Mouse (Mus musculus) MN1 (cell line): Measurements from ENCODE around the gene Abcb1b.
"Not testable (repeated sequence)": the region's sequence is repeated elsewhere in the genome, so short reads cannot be mapped to it uniquely, and the experiment has no call there.

Source experiments
- DNase-seq: peaks from one replicate; pipeline ENCODE4 v3.0.0-alpha.2; 2016; ENCODE audit warnings: low spot score

Gene Abcb1b

GRCm38 (mm10) chr5:8797987-8798751 is at the start of gene Abcb1b:
Abcb1b (plus strand) TSS chr5:8798147.
- peak; percentile 85 for DNase-seq

GRCm38 (mm10) chr5:8772866-8773265 is 25.1 kb upstream of the Abcb1b start:
- no peak for DNase-seq

DNA sequence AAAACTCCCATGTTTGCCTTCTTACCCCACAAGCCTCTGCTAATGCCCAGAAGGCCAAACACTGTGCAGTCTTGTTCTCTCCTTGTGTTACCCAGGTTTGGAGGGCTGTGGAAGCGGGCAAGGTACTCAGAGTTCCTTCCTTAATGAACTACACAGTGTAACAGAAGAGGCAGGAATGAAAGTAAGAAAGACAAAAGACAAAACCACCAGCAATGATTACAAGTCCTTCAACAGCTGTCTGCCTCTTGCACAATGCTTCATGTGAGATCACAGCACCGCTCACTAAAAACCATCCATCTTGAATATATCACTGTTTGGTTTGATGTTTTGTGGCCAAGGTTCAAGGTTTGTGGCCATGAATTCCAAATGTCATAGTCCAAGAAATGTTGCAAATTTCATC is 19.6 kb upstream of the Abcb1b start:
- DNase-seq = no peak

DNA sequence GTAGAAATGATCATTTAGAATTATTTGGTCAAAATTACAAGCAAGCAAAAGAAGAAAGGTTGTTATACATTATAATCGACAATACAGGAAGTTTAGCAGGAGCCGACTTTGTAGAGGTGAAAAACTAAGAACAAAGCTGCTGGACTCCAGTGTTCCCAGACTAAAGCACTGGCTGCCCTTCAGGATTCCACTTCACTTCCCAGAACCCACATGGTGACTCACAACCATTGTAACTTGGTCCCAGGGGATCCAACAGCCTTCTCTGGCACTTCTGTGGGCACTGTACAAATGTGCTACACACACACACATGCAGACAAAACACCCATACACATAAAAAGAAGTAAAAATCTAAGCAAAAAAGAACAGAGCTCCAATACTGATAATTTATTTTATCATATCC is 19.2 kb upstream of the Abcb1b start:
- no peak for DNase-seq

DNA sequence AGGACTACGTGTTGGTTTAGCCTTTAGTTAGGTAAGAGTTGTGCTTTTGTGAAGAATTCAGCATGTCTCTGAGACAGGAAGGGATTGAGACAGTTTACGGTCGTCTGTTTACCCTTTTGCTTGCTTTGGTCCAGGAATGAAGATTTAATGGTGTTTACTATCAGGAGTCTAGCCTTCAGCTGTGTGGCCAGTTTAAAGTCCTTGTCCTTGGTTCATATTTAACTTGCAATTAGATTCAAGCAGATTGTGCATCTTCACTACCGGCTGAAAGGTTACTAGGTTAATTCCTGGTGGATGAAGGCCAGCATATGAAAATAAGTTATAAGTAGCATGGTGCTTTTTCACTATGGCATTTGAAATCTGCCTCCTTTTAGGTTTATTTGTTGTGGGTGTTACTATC is 5.7 kb upstream of the Abcb1b start:
- no peak for DNase-seq

- no peak for DNase-seq
Measured at GRCm38 (mm10) chr5:8798752-8799115, 787 bp downstream of the Abcb1b start.

DNA sequence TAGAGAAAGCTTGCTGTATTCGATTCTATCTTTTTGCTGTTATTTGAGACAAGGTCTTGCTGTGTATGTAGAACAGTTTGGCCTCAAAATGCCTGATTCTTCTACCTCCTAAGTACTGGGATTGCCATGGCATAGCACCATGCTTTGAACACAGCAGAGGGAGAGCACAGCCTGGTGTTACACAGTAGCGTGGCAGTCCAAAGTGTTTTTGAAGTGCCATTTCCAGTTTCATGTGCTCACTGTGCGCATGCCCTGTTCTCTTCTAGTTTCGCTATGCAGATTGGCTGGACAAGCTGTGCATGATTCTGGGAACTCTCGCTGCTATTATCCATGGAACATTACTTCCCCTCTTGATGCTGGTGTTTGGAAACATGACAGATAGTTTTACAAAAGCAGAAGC is 7.8 kb downstream of the Abcb1b start:
- no peak for DNase-seq

GRCm38 (mm10) chr5:8807137-8808004 is 9.4 kb downstream of the Abcb1b start:
- DNase-seq = no peak

DNA sequence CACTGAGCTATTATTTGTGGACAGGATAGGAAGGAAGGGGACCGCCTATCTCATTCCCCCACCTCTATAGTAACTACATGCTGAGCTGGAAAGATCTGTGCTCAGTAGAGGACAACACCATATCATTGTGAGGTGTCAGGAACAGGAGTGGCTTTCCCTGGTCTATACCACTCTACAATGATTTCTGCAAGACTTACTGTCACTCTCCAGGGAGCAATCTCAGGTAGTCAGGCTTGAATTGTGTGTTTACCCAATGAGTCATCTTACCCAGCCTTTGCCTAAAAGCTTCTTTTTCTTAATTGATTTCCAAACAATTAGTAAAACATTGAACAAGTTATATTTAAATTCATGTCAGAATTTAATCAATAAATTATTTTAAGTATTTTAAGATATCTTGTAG is 15.9 kb downstream of the Abcb1b start:
- no peak for DNase-seq

GRCm38 (mm10) chr5:8819635-8820591 is 22.0 kb downstream of the Abcb1b start:
- peak; percentile 23 for DNase-seq

- DNase-seq = peak; percentile 14
Measured at GRCm38 (mm10) chr5:8820592-8821104, 22.7 kb downstream of the Abcb1b start.

DNA sequence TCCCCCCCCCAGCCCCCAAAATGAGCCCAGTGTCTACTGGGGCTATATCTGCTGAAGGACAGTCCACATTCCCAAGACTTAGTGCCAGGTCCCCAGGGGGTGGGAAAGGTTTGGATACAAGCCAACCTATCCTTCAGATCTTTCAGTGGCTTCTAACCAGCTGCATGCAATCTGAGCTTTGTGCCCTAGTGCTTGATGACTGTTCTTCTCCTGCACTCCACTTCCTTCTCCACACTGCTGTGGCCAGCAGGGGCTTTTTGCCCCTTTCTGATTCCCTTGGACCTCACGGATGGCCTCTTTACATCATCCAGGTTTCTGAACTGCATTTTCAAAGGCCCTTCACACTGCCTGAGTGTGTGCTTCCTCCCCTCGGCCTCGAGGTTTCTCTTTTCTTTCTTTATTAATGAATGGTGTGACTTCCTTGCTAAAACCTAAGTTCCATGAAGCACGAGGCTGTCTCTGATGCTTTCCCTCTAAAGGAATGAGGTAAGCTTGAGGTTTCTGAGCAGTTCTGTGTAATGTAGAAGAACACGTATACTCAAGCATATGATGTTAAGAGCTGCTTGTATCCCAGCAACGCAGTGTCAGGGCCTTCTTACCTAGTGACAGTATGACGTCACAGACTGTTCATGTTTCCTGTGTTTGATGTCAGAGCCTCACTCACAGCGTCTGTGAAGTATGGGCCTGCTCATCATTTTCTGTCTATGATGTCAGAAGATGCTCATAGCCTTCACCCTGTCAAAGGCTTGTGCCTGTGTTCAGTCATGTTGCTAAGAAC is 40.9 kb downstream of the Abcb1b start:
- peak; percentile 30 for DNase-seq

DNA sequence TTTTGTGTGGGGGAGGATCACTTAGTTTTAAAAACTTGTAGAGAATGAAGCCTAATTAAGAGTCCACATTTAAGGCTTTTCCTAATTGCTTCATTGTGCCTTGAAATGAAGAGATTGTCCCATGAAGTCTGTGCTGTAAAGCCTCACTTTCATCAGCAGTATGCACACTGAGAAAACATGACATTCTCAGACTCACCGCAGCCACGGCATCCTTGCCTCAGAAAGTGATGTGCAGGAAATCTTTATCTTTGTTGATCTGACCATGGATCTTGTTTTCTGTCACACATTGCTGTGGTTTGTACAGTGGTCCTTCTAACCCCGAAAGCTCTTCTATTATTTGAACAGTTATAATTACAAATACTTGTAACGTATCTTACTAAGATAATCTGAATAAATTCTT is 41.7 kb downstream of the Abcb1b start:
- no peak for DNase-seq

DNA sequence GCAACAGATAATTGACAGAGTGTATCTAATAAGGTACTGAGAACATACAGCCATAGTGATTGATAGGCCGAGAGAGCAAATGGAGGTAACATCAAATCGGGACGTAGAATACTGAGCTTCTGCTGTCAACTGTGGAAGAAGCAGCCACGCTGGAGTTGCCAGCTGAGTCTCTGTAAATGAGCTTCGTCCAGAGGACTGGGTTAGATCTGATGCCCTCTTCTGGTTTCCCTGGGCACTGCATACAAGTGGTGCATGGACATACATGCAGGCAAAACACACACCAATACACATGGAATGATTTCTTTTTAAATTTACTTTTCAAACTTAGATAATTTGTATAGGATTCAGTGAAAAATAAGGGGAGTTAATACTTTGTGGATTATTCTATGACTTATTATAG is 42.9 kb downstream of the Abcb1b start:
- no peak for DNase-seq

DNA sequence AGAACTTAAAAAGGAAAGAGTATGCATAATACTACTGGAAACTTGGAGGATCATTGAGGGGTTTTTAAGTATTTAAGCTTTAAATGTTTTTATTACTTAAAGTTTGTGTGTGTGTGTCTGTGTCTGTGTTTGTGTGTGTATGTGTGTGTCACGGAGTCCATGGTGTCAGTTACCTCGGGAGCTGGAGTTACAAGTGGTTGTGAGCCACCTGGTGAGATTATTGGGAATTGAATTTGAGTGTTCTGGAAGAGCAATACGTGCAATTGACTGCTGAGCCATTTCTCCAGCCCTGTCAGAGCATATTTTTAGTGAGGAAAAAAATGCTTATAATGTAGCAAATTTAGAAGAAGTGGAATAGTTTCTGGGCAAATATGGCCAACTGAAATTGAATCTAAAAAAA is 44.9 kb downstream of the Abcb1b start:
- no peak for DNase-seq

DNA sequence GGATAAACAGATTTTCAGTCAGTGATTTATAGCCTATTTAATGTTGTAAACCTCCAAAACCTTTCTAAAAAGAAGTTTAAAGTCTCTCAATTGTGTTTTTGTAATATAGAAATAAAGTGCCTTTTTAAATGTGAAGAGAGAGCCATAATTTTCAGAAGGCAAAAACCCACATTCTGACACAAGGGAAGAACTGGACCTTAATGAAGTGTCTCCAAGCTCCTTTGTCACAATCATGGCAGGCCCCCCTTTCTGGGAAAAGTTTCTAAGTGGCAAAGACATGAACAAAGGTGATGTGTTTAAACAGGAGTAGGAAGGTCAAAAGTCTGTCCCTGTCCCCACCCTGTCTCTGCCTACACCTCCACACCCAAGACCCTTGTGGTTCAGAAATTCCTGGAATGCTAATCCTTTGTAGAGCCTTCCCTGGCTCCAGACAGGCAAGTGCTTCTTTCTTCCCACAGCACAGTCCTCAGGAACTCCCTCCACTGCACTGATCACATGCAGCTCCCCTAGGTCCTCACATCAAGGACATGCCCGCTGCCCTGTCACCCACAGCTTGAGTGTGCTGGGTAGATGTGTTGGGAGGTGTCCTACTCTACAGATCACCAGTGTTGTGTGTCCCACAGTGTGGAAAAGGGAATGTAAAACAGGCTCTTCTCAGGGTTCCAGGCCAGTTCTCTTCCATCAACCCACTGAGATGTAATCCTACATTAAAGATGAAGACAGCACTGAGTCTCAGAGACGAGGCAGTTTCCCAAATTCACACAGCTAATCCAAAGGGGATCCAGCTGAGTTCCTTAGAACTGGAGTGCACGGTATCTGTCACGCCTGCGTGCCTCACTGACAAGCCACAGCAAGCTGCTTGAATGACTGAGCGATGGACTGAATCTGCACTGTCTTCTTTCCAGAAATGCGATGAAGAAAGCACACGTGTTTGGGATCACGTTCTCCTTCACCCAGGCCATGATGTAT is 50.9 kb downstream of the Abcb1b start:
- not testable (repeated sequence) for DNase-seq

DNA sequence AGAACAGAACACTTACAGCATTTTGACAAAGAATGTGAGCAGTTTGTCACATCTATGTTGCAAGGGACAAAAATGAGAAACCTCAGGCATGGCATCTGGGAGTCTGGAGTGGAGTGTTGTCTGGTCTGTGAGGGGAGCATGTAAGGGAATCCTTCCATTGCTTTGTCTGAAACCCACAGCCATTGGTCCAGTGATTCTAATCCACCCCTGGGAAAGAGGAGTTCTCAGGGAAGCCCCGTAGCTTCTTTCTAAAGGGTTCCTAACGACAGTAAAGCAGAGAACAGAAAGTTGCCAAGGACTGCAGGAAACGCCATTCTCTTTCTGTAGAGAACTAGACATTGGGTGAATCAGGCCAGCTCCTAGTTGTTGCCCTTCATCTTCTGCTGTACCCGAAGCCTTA is 52.9 kb downstream of the Abcb1b start:
- no peak for DNase-seq

DNA sequence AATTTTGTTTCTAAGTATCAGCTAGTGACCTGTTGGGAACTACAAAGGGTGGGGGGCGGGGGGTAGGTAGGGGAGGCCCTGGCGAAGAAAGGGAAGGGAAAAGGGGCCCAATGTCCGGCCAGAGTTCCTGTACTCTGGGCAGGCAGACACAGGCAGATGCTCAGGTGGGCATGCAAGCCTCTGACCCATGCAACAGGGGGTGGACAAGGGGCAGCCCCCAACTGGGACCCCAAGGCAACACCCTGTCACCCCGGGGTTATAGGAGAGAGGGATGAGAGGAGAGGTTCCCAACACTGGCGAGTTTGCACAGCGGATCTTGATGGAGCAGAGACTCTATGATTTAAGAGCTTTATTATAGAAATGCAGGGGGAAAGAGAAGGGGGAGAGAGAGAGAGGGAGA is 59.3 kb downstream of the Abcb1b start:
- DNase-seq = no peak

DNA sequence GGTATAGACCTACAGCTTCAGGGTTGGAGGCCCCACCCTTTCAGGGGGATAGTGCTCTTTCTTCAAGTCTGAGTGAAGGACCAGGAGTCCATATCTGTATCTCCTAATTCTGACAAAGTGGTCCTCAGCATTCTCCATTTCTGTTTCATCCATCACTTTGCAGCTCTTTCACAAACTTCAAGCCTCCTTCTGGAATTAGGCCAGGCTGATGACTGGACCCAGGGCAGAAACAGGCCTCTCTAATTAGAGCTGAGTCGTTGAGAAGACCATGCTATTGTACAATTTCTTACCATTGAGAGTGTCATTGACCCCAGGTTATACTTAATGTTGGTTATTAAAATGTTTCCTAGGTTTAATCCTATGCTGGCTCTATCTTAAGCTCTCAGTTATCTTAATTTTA is 63.9 kb downstream of the Abcb1b start:
- peak; percentile 35 for DNase-seq
